Mouse (Mus musculus): ENCODE data around the gene Pom121l2.

The Pom121l2 gene

GRCm38 (mm10) chr13:21993957-21994738 lies 13.2 kb downstream of the Pom121l2 start:
- DNase-seq (ENCODE audit: low spot score), result no peak

- DNase-seq (ENCODE audit: low spot score), result no peak
Observed at GRCm38 (mm10) chr13:21994896-21995295, 13.9 kb downstream of the Pom121l2 start.

- no peak for DNase-seq (ENCODE audit: low spot score)
Observed at GRCm38 (mm10) chr13:21995331-21995914, 14.4 kb downstream of the Pom121l2 start.

GRCm38 (mm10) chr13:21996101-21996839 lies 15.3 kb downstream of the Pom121l2 start:
- no peak for DNase-seq (ENCODE audit: low spot score)

- no peak for DNase-seq (ENCODE audit: low spot score)
Observed at GRCm38 (mm10) chr13:21996840-21997185, 15.8 kb downstream of the Pom121l2 start.

- DNase-seq (ENCODE audit: low spot score), result no peak
Observed at GRCm38 (mm10) chr13:21997201-21997820, 16.3 kb downstream of the Pom121l2 start.

GRCm38 (mm10) chr13:21997821-21998220 lies 16.8 kb downstream of the Pom121l2 start:
- no peak for DNase-seq (ENCODE audit: low spot score)

- DNase-seq (ENCODE audit: low spot score), result no peak
Observed at GRCm38 (mm10) chr13:21998412-21998811, 17.4 kb downstream of the Pom121l2 start.

- no peak for DNase-seq (ENCODE audit: low spot score)
Observed at GRCm38 (mm10) chr13:21999147-21999546, 18.2 kb downstream of the Pom121l2 start.

GRCm38 (mm10) chr13:22001346-22001745 lies 20.4 kb downstream of the Pom121l2 start:
- no peak for DNase-seq (ENCODE audit: low spot score)

GRCm38 (mm10) chr13:22001823-22002222 lies 20.8 kb downstream of the Pom121l2 start:
- DNase-seq (ENCODE audit: low spot score), result no peak

- no peak for DNase-seq (ENCODE audit: low spot score)
Observed at GRCm38 (mm10) chr13:22005605-22006333, 24.8 kb downstream of the Pom121l2 start.

GRCm38 (mm10) chr13:22006334-22007120 lies 25.5 kb downstream of the Pom121l2 start:
- no peak for DNase-seq (ENCODE audit: low spot score)

- no peak for DNase-seq (ENCODE audit: low spot score)
Observed at GRCm38 (mm10) chr13:22007121-22007510, 26.1 kb downstream of the Pom121l2 start.

- DNase-seq (ENCODE audit: low spot score), result no peak
Observed at GRCm38 (mm10) chr13:22007872-22008271, 26.9 kb downstream of the Pom121l2 start.

GRCm38 (mm10) chr13:22008707-22009106 lies 27.7 kb downstream of the Pom121l2 start:
- DNase-seq (ENCODE audit: low spot score), result no peak

- no peak for DNase-seq (ENCODE audit: low spot score)
Observed at GRCm38 (mm10) chr13:22009642-22010041, 28.6 kb downstream of the Pom121l2 start, which contains the start of gene Prss16. TSS of gene Prss16 (minus strand) at chr13:22009742.

- DNase-seq (ENCODE audit: low spot score), result no peak
Observed at GRCm38 (mm10) chr13:22013716-22014115, 32.7 kb downstream of the Pom121l2 start.

- no peak for DNase-seq (ENCODE audit: low spot score)
Observed at GRCm38 (mm10) chr13:22014411-22014845, 33.4 kb downstream of the Pom121l2 start.

GRCm38 (mm10) chr13:22015479-22016450 lies 34.8 kb downstream of the Pom121l2 start:
- DNase-seq (ENCODE audit: low spot score), result no peak

All from ovary, postnatal 10 days (tissue).